Mouse (Mus musculus) layer of hippocampus, postnatal 36 days (tissue): ENCODE results near the gene Hdac1. TPM values are rescaled to one million over a fixed set of nuclear protein-coding genes. Genes with fewer than 3 reads are reported as not detected.

Experiments used
- DNase-seq, 2 experiments: peaks; one replicate each; pipeline ENCODE4 v3.0.0; 2022
- total RNA-seq, 2 experiments: library from RNA; stranded (reverse); gene quantifications; 2 replicates each; pipeline ENCODE4 v1.2.3; 2021

Gene Hdac1
- total RNA-seq, 2 experiments from 2014 or later = 45.2 to 55.8 TPM

GRCm38 (mm10) chr4:129510723-129511412 lies 31.6 kb downstream of the Hdac1 start:
- DNase-seq = no peak

- no peak for DNase-seq
These were observed 32.9 kb downstream of the Hdac1 start for GRCm38 (mm10) chr4:129509650-129510049.

GRCm38 (mm10) chr4:129508834-129509600 lies 33.5 kb downstream of the Hdac1 start:
- DNase-seq = no peak

DNA sequence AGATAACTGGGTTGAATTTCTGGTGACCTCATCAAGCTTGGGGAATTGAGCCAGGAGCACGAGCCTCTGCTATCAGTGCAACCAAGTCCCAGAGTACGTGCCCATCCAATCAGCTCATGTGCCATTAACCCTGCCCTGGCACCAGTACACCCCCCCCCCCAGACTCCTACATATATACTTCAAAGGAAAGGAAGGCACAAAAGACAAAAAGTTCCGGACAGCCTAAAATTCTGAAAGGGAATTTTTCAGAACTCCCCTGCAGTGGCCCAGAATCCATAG lies 34.3 kb downstream of the Hdac1 start:
- DNase-seq = no peak

- no peak for DNase-seq
These were observed 34.9 kb downstream of the Hdac1 start for GRCm38 (mm10) chr4:129507434-129508236.

- DNase-seq = no peak
These were observed 37.0 kb downstream of the Hdac1 start for GRCm38 (mm10) chr4:129505511-129505910.

DNA sequence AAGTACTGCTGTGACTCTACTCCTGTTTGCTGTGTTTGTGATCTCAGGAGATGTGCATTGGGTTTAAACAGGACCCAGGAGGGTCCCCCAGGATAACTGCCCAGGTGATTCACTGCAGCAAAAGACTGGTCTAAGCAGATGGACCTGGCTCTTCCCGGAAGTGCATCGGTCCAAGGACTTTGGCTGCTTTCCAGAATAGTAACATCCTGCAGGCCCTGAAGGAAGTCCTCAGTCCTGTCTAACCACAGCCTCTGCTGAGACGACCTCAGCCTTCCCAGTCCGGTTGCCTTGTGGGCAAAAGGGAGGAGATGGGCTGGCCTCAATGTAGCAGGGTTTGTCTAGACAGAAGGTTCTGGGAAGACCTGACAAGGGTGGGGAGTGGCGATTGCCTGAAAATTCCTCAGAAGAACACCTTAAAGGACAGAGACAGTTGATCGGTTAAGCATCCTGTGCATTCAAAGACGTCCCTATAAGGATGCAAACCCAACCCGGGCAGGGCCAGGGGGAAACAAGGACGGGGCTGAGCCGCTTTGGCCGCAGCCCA lies 39.5 kb downstream of the Hdac1 start:
- DNase-seq = no peak

GRCm38 (mm10) chr4:129502327-129502888 lies 40.1 kb downstream of the Hdac1 start:
- no peak for DNase-seq

DNA sequence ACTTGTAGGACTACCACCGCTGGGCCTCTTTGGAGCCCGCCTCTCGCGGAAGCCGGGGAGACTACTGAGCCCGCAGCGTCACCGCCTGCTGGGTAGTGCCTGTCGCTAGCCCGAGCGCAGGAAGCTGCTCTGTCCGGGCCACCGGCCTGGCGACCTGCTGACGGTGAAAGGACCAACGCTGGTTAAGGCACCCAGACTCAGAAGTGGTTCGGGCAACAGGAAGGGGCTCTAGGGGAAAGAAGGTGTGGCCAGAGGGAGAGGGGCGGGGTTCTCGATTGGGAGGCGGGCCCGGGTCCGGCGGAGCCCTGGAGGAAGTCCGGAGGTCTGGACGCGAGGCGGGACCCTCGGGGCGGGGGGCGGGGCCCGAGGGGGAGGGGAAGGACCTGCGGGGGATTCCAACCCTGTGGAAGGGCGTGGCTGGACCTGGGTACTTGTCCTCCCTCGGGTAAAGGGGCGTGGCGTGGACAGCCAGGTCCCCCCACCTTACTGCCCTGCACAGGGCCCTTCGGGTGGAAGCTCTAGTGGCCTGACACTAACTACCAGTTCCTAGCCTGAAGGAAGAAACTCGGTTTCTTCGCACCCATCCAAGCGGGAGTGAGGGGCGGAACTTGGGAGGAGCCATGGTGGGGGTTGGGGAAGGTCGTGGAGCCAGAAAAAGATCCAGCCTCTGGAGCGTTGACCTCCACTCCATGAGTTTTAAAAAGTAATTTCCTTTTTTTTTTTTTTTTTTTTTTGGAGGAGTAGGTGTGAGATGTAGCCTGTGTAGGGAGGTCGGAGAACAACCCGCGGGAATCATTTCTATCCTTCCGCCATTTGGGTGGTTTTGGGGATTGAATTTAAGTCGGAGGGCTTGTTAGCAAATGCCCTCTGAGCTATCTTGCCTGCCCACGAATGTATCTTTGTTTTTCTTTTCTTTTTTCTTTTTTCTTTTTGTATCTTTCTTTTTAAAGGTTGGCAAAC lies 41.6 kb downstream of the Hdac1 start:
- peak; percentile 74 to 77 for DNase-seq

DNA sequence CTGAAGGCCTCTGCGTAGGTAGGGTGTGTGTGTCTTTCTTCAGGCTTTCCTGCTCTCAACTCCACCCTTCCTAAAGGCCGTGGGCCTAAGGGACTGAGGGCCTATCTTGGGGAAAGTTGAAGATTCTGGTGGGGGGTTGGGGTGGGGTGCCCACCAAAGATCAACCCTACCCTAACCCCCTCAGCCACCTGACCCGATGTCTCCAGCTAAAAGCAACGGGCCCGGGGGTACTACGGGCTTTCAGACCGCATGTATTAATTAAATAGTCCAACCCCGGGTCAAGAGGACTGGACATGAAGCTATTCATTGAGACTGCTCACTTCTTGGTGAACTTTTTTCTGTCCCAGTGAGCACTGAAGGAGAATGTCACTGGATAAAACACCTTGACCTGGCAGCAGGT lies 42.5 kb downstream of the Hdac1 start:
- DNase-seq = no peak

GRCm38 (mm10) chr4:129498941-129499340 lies 43.6 kb downstream of the Hdac1 start:
- DNase-seq = no peak

- no peak for DNase-seq
These were observed 45.9 kb downstream of the Hdac1 start for GRCm38 (mm10) chr4:129496631-129497030.

DNA sequence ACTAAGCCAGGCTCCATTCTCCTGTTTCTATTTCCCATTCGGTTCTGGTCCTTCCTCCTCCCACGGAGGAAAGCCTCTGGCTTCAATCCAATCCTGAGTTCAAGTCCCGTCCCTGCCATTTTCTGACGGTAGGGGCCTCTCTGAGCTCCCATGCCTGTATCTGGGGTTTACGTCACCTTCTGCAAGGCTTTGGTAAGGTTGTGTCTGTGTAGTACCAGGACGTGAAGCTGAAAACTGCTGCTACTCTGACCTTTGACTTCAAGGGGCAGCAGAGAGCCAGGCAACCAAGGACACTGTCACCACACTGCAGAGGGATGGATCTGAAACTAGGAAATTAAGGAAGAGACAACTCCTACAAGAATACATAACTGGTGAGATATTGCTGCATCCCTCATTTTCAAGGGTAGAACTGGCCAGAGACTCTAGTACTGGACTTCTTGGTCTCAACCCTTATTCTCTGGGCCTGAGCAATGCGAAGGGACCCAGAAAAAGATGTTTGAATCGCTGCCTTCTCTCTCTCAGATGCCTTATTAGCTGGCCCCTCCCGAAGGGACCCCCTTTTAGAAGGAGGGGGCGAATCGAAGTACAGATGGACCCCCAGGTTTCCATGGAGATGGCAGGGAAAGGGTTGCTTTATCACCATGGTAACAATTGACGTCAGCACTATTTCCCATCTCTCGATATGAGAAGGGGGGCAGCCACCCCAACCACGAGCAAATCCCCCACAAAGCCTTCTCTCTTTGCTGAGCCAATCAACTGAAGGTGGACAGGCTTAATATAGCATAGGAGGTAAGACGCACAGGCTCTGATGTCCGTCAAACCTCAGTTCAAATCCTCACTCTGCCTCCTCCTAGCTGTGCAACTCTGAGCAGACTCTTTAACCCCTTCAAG lies 46.6 kb downstream of the Hdac1 start:
- peak in 1 of 2 experiments; percentile 59 for DNase-seq

DNA sequence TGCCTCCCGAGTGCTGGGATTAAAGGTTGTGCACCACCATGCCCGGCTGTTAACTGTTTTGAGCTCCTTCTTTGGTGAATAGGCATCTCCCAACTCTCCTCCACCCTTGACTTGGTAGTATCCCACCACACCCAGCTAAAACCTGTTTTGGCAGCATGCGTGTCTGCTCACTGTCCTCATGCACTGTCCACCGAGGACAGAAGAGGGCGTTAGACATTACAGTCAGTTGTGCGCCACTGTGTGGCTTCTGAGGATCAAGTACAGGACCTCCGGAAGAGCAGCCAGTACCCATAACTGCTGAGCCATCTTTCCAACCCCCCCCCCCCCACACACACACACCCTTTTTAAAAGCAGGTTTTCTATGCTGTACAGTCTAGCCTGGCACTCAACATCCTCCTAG lies 47.8 kb downstream of the Hdac1 start:
- no peak for DNase-seq

DNA sequence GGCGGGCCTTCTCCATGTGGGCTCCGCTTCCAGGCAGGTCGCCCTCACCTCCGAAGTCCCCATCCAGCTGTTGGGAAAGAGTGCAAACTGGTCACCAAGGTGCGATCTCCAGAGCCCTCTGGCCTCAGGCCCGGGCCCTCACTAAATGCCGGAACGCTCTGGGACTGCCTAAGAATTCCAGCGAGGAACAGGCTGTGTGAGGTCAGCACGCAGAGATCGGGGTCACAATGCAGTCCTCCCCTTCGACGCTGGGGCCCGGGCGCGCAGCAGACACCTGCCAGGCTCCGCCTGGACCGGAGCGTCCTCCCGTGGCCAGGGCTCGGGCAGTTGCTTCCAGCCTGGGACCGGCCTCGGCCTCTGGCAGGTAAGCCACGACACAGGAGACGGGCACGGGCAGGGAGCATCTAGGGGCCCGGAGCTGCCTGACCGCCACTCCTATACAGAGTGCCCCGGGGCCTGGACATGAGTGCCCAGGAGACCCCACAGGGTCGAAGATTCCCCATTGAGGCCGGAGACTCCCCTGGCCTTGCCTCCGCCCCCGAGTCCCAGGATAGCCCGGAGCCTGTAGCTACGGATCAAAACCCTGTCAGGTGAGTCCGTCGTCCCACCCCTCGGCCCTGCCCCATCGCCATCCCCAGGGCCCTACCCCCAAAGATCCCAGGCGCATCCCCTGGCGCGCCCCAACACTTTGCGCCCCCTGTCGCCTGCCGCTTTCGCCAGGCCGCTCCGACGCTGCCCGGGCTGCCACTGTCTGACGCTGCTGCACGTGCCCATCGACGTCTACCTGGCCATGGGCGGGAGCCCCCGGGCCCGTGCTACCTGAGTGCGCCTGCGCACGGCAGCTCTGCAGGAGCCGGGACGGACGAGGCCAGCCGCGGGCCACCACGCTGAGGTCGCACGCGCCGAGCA lies 51.3 kb downstream of the Hdac1 start, which contains the start of the genes Tssk3 and Fam229a:
Tssk3 (minus strand) TSS at position 51 of the 909 bp plus-strand sequence.
Fam229a (plus strand) TSS at position 219 of the 909 bp plus-strand sequence.
- no peak for DNase-seq

DNA sequence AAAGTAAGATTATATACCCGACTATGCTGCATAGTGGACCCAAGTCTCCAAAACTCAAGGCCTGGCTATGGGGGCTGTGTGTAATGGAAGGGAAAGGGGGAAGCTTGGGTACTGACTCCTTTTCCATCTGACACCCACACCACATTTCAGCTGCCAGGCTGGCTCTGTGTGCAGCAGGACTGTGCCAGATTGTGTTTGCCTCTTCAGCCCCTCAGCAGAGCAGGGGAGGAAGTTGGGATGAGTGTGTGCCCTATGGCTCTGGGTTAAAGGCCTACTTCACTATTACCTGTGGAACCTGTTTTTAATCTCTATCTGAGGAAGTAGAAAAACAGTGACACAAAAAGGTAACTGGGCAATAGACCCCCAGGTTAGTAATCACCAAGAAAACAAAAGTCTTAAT lies 61.4 kb downstream of the Hdac1 start:
- DNase-seq = peak; percentile 35 to 50

DNA sequence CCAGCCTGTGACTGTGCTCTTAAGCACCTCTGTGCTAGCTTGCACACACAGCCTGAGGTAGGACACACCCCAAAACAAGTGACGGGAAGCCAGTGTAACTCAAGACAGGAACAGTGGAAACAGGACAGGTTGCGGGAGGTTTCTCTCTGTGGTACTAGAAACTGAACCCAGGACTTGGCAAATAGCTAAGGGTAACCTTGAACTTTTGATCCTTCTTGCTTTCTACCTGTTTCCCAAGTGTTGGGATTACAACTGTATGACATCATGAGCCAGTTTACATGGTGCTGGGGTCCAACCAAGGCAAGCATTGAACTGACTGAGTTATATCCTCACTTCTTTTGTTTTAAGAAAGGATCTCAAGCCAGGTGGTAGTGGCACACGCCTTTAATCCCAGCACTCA lies 62.6 kb downstream of the Hdac1 start:
- no peak for DNase-seq

DNA sequence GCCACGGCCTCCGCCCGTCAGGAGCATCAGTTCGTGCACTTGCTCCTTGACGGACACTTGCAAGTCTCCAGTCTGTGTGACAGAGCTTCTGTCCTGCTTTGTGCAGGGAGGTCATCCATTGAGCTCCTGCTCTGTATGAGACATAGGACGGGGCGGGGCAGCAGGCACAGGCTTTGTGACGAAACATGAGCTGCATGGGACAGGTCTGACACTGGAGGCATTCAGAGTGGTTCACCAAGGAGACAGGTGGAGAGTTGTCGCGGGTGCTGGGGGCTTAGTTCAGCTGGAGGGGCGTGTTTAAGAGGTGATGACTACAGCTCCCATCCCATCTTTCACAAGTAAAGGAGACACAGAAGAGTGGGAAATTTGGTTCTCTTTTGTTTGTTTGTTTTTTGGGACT lies 66.5 kb downstream of the Hdac1 start:
- DNase-seq = no peak
